Mouse (Mus musculus) forebrain, embryonic 12.5 days (tissue): ENCODE data around the gene Nav1. TPM values are rescaled to one million over a fixed set of nuclear protein-coding genes. Genes with fewer than 3 reads are reported as not detected.

ENCODE experiments used
- ATAC-seq: fragments of 200-750 bp; cut with Nextera tagmentation; 2 replicates; pipeline ENCODE4 v1.8.0; 2017; ENCODE audit warnings: moderate TSS enrichment; ENCODE audit not compliant: low FRiP score
- H3K27ac ChIP-seq: fragments of 300-500 bp; sonication (generic); 2 replicates; pipeline ENCODE4 v1.5.1; 2016; ENCODE audit warnings: mild to moderate bottlenecking
- H3K27me3 ChIP-seq: fragments of 300-500 bp; sonication (generic); 2 replicates; pipeline ENCODE4 v1.6.1; 2016; ENCODE audit warnings: mild to moderate bottlenecking
- H3K36me3 ChIP-seq: fragments of 300-500 bp; sonication (generic); replicated peaks from 2 replicates; pipeline ENCODE4 v1.6.1; 2016; ENCODE audit warnings: mild to moderate bottlenecking
- H3K4me1 ChIP-seq: fragments of 300-500 bp; sonication (generic); 2 replicates; pipeline ENCODE4 v1.6.1; 2016
- H3K4me2 ChIP-seq: fragments of 300-500 bp; sonication (generic); 2 replicates; pipeline ENCODE4 v1.6.1; 2016; ENCODE audit warnings: mild to moderate bottlenecking, moderate library complexity
- H3K4me3 ChIP-seq: fragments of 300-500 bp; sonication (generic); replicated peaks from 2 replicates; pipeline ENCODE4 v1.5.1; 2016; ENCODE audit warnings: mild to moderate bottlenecking
- H3K9ac ChIP-seq: fragments of 300-500 bp; sonication (generic); 2 replicates; pipeline ENCODE4 v1.6.1; 2016; ENCODE audit warnings: mild to moderate bottlenecking
- H3K9me3 ChIP-seq: fragments of 300-500 bp; sonication (generic); 2 replicates; pipeline ENCODE4 v1.6.1; 2016
- WGBS: fragments of 180-500 bp; shearing (Covaris S2); methylation state at CpG from one replicate; pipeline ENCODE4 v1.1.7; 2016; 5-methylcytosine and 5-hydroxymethylcytosine counted together
- polyA plus RNA-seq: library from polyadenylated mRNA; unstranded; fragments of >200 nt; fragmentation: Nextera tagmentation; extraction: Ambion mirVana; gene quantifications from 2 replicates; pipeline ENCODE4 v1.2.1, GENCODE M21; 2016

The Nav1 gene
- polyA plus RNA-seq, 1 experiment from 2014 or later, result 32.4 TPM

DNA sequence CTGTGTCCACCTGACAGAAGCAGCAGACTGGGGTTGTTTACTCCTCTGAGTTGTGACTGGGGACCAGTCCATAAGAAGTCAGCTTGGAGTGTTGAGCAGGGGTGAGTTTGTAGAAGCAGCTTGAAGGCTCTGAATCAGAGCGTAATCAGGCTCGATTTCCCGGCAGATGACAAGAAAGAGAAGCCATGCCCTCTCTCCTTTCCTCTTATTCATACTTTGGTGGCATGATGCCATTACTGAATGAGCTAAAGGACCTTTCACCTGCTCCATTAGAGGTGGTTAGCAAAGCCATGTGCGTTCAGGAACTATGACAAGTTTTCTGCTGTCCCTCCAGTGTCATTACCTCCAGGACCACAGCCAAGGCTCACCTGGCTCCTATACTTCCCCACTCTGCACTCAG is 2.5 kb upstream of the Nav1 start:
- ATAC-seq, result no peak
- no peak overlapping the region for H3K27ac ChIP-seq
- no peaks in the 10 kb centered on the region for H3K4me1 ChIP-seq
- WGBS, result 83% methylated on average over 4 of the region's 4 CpGs
- H3K4me2 ChIP-seq, result no peak overlapping the region
- no peak overlapping the region for H3K4me3 ChIP-seq
- no peaks in the 10 kb centered on the region for H3K36me3 ChIP-seq
- no peak overlapping the region for H3K9ac ChIP-seq
- no peaks in the 10 kb centered on the region for H3K27me3 ChIP-seq
- no peaks in the 10 kb centered on the region for H3K9me3 ChIP-seq

DNA sequence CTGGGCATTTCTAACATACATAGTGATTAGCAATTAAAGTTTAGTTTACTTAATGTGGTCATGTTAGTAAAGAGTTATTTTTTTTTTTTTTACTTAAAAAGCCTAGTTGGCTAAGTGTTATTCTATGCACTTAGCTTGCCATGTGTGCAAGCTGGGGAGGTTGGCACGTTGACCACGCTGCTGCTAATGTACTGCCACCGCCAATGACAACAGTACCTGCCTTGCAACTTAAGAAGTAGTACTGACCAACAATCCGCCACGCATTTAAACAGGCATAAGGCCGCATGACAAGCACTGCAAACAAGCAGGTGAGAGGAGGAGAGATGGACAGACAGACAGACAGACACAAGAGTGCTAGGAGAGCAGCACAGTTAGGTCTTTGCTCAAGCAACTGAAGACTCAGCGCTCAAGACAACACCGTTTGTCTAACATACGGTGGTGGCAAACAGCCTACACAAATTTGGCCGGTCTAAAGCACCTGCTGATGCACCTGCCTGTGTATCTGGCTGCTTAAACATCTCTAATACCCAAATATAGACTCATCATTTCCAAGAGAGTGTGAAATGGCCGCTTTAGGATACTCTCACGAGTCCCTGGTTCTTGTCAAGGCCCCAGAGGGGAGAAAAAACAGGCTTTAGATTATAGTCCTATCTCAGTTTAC is 610 bp downstream of the Nav1 start:
- no peaks in the 10 kb centered on the region for H3K27me3 ChIP-seq
- no peak for ATAC-seq
- no peak overlapping the region for H3K4me3 ChIP-seq
- no peaks in the 10 kb centered on the region for H3K36me3 ChIP-seq
- 90% methylated on average over 12 of the region's 12 CpGs for WGBS
- no peak overlapping the region for H3K4me2 ChIP-seq
- H3K27ac ChIP-seq, result no peak overlapping the region
- H3K4me1 ChIP-seq, result peaks cover 16% of the 10 kb centered on the region
- H3K9ac ChIP-seq, result no peak overlapping the region
- H3K9me3 ChIP-seq, result no peaks in the 10 kb centered on the region

DNA sequence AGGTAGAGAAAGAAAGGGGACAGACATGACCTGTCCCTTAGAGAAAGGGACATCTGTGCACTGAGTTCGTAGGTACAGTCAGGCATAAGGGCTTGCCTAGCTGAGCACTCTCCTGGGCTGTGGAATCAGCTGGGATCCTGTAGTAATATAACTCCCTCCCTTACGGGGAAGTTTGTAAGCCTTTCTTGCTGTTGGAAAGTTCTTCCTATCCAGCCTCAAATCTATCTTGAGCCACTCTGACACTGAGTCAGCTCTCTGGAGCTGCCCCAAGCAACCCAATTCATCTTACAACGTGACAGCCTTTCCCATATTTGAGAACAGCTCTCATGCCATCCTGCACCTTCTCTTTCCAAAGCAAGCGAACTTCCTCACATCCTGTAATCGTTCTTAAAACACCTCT is 1.6 kb downstream of the Nav1 start:
- ATAC-seq, result no peak
- no peaks in the 10 kb centered on the region for H3K27me3 ChIP-seq
- no peak overlapping the region for H3K4me3 ChIP-seq
- H3K9ac ChIP-seq, result no peak overlapping the region
- no peak overlapping the region for H3K4me2 ChIP-seq
- no peaks in the 10 kb centered on the region for H3K36me3 ChIP-seq
- H3K27ac ChIP-seq, result no peak overlapping the region
- H3K4me1 ChIP-seq, result peaks cover 20% of the 10 kb centered on the region
- 82% methylated on average over 5 of the region's 5 CpGs for WGBS
- no peaks in the 10 kb centered on the region for H3K9me3 ChIP-seq

GRCm38 (mm10) chr1:135604361-135605052 is 2.6 kb downstream of the Nav1 start:
- ATAC-seq, result no peak
- no peak overlapping the region for H3K27ac ChIP-seq

DNA sequence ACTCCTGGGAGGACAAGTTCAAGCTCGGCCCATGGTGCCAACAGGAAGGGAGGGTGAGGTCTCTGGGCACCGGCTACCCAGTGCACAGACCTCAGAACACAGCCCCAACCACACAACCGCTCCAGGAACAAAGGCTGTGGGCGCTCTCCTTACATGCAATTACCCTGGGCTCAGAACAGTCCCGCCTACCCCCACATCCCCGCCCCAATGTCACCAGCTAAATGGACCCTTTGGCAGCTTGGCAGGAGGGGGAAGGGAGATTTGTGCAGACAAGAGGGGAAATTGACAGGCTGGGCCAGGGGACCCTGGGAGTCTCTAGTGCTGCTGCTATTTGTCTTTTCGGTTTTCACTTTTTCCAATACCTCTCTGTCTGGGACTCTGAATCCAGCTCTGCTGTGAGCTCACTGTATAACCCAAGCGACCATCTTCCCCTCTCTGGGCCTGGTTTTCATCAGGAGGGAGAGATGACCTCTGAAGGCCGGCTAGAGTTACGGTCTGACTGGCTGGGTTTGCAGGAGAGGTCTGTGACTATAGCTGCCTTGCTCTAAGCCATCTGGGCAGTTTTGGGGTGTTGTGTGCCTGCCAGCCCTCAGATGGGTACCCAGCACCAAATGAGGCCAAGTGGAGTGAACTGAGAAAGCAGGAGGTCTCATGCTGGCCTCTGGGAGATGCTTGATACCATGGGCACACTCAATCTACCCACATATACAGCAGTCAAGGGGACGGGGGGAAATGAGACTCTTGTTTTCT is 3.8 kb downstream of the Nav1 start:
- peak overlapping the region; percentile 1; the same call in 1 of the 2 replicates for H3K4me3 ChIP-seq

More at GRCm38 (mm10) chr1:135604361-135605052, 2.6 kb downstream of the Nav1 start:
- H3K4me1 ChIP-seq, result peaks cover 31% of the 10 kb centered on the region
- H3K27me3 ChIP-seq, result no peaks in the 10 kb centered on the region
- no peaks in the 10 kb centered on the region for H3K36me3 ChIP-seq
- H3K9ac ChIP-seq, result no peak overlapping the region
- H3K4me3 ChIP-seq, result no peak overlapping the region
- H3K4me2 ChIP-seq, result no peak overlapping the region
- 78% methylated on average over 7 of the region's 7 CpGs for WGBS
- no peaks in the 10 kb centered on the region for H3K9me3 ChIP-seq

DNA sequence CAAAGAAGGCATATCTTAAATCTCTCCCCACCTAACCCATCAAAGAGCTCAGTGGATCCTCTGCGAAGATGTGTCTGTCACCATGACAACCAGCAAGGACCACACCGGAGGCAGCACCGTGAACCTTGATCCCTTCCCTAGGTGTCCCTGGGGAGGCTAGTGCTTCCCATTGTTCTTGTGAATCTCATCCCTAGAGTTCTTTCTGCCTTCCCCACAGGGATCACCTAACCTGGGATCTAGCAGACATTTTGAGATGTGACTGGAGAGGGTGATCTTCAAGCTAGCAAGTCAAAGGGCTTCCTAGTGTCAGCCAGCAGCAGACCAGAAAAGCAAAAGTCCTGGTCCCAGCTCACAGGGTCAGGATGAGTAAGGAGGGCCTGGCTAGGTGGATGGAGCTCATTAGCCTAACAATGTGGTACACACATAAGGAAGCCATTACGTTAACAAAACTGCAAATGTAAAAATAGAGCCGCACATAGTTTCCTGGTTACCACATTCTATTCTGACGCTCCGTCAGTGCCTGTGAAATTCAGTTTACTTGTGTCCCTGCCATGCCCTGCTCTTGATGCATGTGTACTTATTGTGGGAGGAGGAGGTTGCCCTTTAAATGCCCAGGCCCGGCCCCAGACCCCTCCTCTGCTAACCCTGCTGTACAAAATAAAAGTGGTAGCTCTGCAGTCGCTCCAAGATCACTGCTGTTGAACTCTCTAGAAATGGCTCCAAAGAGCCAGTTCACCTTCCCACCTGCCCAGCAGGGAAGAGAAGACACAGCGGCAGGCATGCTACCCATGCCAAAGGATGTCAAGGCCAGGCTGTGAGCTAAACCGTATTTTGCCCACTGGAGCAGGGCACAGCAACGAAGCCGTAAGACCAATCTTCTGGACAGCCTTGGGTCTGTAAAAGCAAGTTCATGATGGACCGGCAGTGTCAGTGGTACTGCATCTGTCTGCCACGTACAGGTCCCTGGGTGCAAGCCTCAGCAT is 6.8 kb downstream of the Nav1 start:
- Histone ChIP-seq H3K9ac (no peak overlapping the region), H3K9me3 (no peaks in the 10 kb centered on the region)

More for the DNA sequence above, 3.8 kb downstream of the Nav1 start:
- Histone ChIP-seq H3K4me1 (peaks cover 40% of the 10 kb centered on the region), H3K9ac (peak overlapping the region; percentile 40), H3K27me3 (no peaks in the 10 kb centered on the region), H3K27ac (peak overlapping the region; percentile 74), H3K36me3 (no peaks in the 10 kb centered on the region), H3K9me3 (no peaks in the 10 kb centered on the region), H3K4me2 (peak overlapping the region; percentile 41)
- peak; percentile 87 for ATAC-seq
- WGBS, result 35% methylated on average over 11 of the region's 11 CpGs

DNA sequence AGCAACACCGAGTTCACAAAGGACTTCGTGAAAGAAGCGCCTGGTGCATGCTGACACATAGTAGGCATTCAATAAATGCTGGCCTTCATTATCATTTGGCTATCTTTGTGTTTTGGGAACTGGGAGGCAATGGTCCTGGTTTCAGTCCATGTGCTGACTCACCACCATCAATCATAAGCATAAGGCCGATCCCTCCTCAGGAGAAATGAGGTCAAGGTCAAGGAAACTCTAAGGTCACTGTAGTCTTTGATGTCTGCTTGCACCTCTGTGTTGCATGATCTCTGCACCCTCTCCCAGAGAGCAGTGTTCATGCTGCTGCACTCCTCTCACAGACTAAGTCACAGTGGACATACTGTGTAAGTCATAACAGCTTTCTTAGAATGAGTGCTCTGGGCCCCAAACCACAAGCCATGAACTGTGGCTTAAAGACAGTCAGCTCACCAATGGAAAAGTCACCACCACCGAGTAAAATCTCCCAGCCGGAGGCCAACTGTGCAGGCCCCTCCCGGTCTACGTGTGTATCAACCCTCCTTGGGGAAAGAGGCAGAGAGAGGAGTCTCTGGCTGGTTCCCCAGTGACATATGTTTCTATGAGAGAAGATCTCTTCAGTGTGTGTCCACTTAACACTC is 8.7 kb downstream of the Nav1 start:
- Histone ChIP-seq H3K27ac (0 out of 2 replicates have a peak overlapping the region, but pooled peaks have one; percentile 19), H3K36me3 (no peaks in the 10 kb centered on the region), H3K9ac (no peak overlapping the region), H3K9me3 (no peaks in the 10 kb centered on the region), H3K4me2 (no peak overlapping the region), H3K27me3 (no peaks in the 10 kb centered on the region), H3K4me1 (peaks cover 36% of the 10 kb centered on the region), H3K4me3 (no peak overlapping the region)
- WGBS, result 85% methylated on average over 8 of the region's 8 CpGs
- no peak for ATAC-seq

More for the DNA sequence above, 6.8 kb downstream of the Nav1 start:
- WGBS, result 50% methylated on average over 15 of the region's 15 CpGs
- Histone ChIP-seq H3K4me1 (peaks cover 42% of the 10 kb centered on the region), H3K27me3 (no peaks in the 10 kb centered on the region), H3K4me3 (no peak overlapping the region), H3K27ac (no peak overlapping the region), H3K4me2 (peak overlapping the region; percentile 31), H3K36me3 (no peaks in the 10 kb centered on the region)
- no peak for ATAC-seq

GRCm38 (mm10) chr1:135594279-135594903 is 12.7 kb downstream of the Nav1 start:
- no peaks in the 10 kb centered on the region for H3K36me3 ChIP-seq
- no peak overlapping the region for H3K4me2 ChIP-seq
- 39% methylated on average over 9 of the region's 9 CpGs for WGBS
- H3K27me3 ChIP-seq, result no peaks in the 10 kb centered on the region
- no peak overlapping the region for H3K9ac ChIP-seq
- H3K4me3 ChIP-seq, result no peak overlapping the region
- H3K9me3 ChIP-seq, result no peaks in the 10 kb centered on the region
- ATAC-seq, result no peak
- H3K4me1 ChIP-seq, result peaks cover 11% of the 10 kb centered on the region
- H3K27ac ChIP-seq, result no peak overlapping the region

DNA sequence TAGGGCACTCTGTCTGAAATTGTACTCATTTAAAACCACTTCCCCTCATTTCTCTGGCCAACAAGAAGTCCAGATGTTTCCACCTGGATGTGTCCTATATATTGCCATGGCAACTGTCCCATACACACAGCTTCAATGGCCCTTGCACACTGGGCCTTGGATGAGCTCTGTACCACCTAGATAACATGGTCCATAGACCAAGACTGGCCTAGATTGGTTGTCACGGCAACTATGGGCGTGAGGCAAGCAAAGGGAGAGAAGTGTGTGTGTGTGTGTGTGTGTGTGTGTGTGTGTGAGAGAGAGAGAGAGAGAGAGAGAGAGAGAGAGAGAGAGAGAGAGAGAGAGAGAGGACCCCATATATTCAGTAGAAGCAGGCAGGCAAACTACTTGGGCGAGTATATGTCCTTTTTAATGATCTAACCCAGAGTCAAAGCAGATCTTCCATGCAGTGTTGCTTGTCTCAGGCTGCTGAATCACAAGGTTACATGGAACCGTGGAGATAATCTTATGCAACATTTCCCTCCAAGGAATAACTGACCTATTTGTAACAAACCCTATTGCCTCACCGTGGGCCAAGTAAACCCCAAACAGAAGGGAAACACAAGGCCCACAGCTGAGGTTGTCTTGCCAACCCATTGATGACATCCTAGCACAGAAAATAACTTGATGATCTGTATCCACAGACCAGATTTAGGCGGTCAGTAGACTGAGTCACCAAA is 13.4 kb downstream of the Nav1 start:
- no peak overlapping the region for H3K27ac ChIP-seq
- ATAC-seq, result no peak
- H3K9ac ChIP-seq, result no peak overlapping the region
- no peaks in the 10 kb centered on the region for H3K36me3 ChIP-seq
- H3K4me1 ChIP-seq, result peaks cover 7% of the 10 kb centered on the region
- H3K9me3 ChIP-seq, result no peaks in the 10 kb centered on the region
- no peak overlapping the region for H3K4me3 ChIP-seq
- no peaks in the 10 kb centered on the region for H3K27me3 ChIP-seq
- WGBS, result 84% methylated on average over 6 of the region's 6 CpGs
- no peak overlapping the region for H3K4me2 ChIP-seq

GRCm38 (mm10) chr1:135590776-135591175 is 16.3 kb downstream of the Nav1 start:
- Histone ChIP-seq H3K4me3 (no peak overlapping the region), H3K9me3 (no peaks in the 10 kb centered on the region), H3K4me1 (peaks cover 18% of the 10 kb centered on the region), H3K9ac (no peak overlapping the region), H3K27me3 (peaks cover 5% of the 10 kb centered on the region; the same call in 1 of the 2 replicates), H3K4me2 (no peak overlapping the region), H3K27ac (no peak overlapping the region), H3K36me3 (no peaks in the 10 kb centered on the region)
- 85% methylated on average over 9 of the region's 9 CpGs for WGBS
- ATAC-seq, result no peak
